Mouse (Mus musculus) CH12.LX (cell line): ENCODE measurements around the gene Abca2. TPM values are rescaled to one million over a fixed set of nuclear protein-coding genes. Genes with fewer than 3 reads are reported as not detected.

Source experiments
- DNase-seq: peaks from one replicate; pipeline ENCODE4 v3.0.0-alpha.2; 2013; ENCODE audit errors: extremely low read depth
- H3K27ac ChIP-seq: 2 replicates; pipeline ENCODE4 v1.5.1; 2012; ENCODE audit warnings: low read depth, mild to moderate bottlenecking, control low read depth, moderate library complexity; ENCODE audit not compliant: insufficient read depth
- H3K27me3 ChIP-seq: replicated peaks from 2 replicates; pipeline ENCODE3; 2012; ENCODE audit warnings: inconsistent platforms
- H3K36me3 ChIP-seq, 2 experiments: replicated peaks in 1 of 2; 2 replicates each; pipeline versions ENCODE3 to v1.6.1; 2012; ENCODE audit warnings: inconsistent platforms in 1 of 2, low read length in 1 of 2, mild to moderate bottlenecking in 1 of 2, mixed read lengths in 1 of 2, moderate library complexity in 1 of 2; ENCODE audit not compliant: control insufficient read depth in 1 of 2, insufficient read depth in 1 of 2
- H3K4me1 ChIP-seq, 2 experiments: 2 replicates each; pipeline ENCODE4 v1.6.1; 2012; ENCODE audit warnings: inconsistent platforms in 1 of 2, moderate library complexity in 1 of 2; ENCODE audit not compliant: insufficient read depth in 2 of 2, control insufficient read depth in 1 of 2
- H3K4me2 ChIP-seq: 2 replicates; pipeline ENCODE4 v1.6.1; 2012; ENCODE audit warnings: low read depth, mild to moderate bottlenecking, control low read depth; ENCODE audit not compliant: poor library complexity, insufficient read depth, severe bottlenecking
- H3K4me3 ChIP-seq, 3 experiments: fragments of 150-350 bp in 1 of 3; sonication (generic) in 1 of 3; replicated peaks in 1 of 3; 2 replicates each; pipeline versions ENCODE3 to v1.5.1; 2011 to 2012; ENCODE audit warnings: low read depth in 2 of 3, low read length in 2 of 3, mild to moderate bottlenecking in 2 of 3, moderate library complexity in 2 of 3, control low read depth in 1 of 3, improper control_type of control experiment in 1 of 3, inconsistent platforms in 1 of 3, mixed read lengths in 1 of 3; ENCODE audit not compliant: poor library complexity in 1 of 3
- H3K79me2 ChIP-seq: replicated peaks from 2 replicates; pipeline ENCODE4 v1.6.1; 2012; ENCODE audit warnings: mild to moderate bottlenecking, moderate library complexity; ENCODE audit not compliant: control insufficient read depth, poor library complexity, insufficient read depth, severe bottlenecking; ENCODE audit errors: extremely low read depth
- H3K9ac ChIP-seq: 2 replicates; pipeline ENCODE4 v1.6.1; 2012; ENCODE audit warnings: low read depth, mild to moderate bottlenecking, control low read depth, moderate library complexity; ENCODE audit not compliant: insufficient read depth
- H3K9me3 ChIP-seq: replicated peaks from 2 replicates; pipeline ENCODE3; 2012; ENCODE audit warnings: low read length, inconsistent platforms, mixed read lengths
- CHD2 ChIP-seq: IDR thresholded peaks from 2 replicates; pipeline ENCODE4 v1.6.1; 2011; ENCODE audit warnings: low read length, improper control_type of control experiment
- CTCF ChIP-seq, 2 experiments: IDR thresholded peaks in 1 of 2; conservative IDR thresholded peaks in 1 of 2; 2 replicates each; pipeline ENCODE4 v1.5.1; 2011 to 2012; ENCODE audit warnings: low read depth in 2 of 2, low read length in 2 of 2, improper control_type of control experiment in 1 of 2, inconsistent platforms in 1 of 2, mild to moderate bottlenecking in 1 of 2, moderate library complexity in 1 of 2
- ELF1 ChIP-seq: IDR thresholded peaks from 2 replicates; pipeline ENCODE4 v1.6.1; 2014; ENCODE audit warnings: low read depth, mild to moderate bottlenecking, inconsistent platforms, low read length, improper control_type of control experiment
- ETS1 ChIP-seq: conservative IDR thresholded peaks from 2 replicates; pipeline ENCODE4 v1.6.1; 2012; ENCODE audit warnings: low read depth, mild to moderate bottlenecking, inconsistent platforms, low read length, improper control_type of control experiment, moderate library complexity
- GABPA ChIP-seq: IDR thresholded peaks from 2 replicates; pipeline ENCODE4 v1.6.1; 2012; ENCODE audit warnings: low read depth, low read length, improper control_type of control experiment, inconsistent platforms; ENCODE audit not compliant: insufficient replicate concordance
- HCFC1 ChIP-seq: IDR thresholded peaks from 2 replicates; pipeline ENCODE4 v1.6.1; 2012; ENCODE audit warnings: low read depth, mild to moderate bottlenecking, inconsistent platforms, low read length, improper control_type of control experiment
- IRF4 ChIP-seq: IDR thresholded peaks from 2 replicates; pipeline ENCODE4 v1.6.1; 2014; ENCODE audit warnings: low read depth, mild to moderate bottlenecking, inconsistent platforms, low read length, improper control_type of control experiment
- JUN ChIP-seq: IDR thresholded peaks from 2 replicates; pipeline ENCODE4 v1.6.1; 2011; ENCODE audit warnings: low read depth, mild to moderate bottlenecking, low read length, improper control_type of control experiment, moderate library complexity; ENCODE audit not compliant: insufficient read depth
- KAT2A ChIP-seq: IDR thresholded peaks from 2 replicates; pipeline ENCODE4 v1.6.1; 2012; ENCODE audit warnings: low read length, improper control_type of control experiment, inconsistent platforms; ENCODE audit not compliant: insufficient replicate concordance
- MAX ChIP-seq: IDR thresholded peaks from 2 replicates; pipeline ENCODE4 v1.6.1; 2011; ENCODE audit warnings: low read length, improper control_type of control experiment
- MAZ ChIP-seq: IDR thresholded peaks from 2 replicates; pipeline ENCODE4 v1.6.1; 2012; ENCODE audit warnings: low read depth, mild to moderate bottlenecking, inconsistent platforms, low read length, improper control_type of control experiment, moderate library complexity
- MEF2A ChIP-seq: IDR thresholded peaks from 2 replicates; pipeline ENCODE4 v1.6.1; 2014; ENCODE audit warnings: low read depth, mild to moderate bottlenecking, inconsistent platforms, low read length, improper control_type of control experiment, borderline replicate concordance
- MXI1 ChIP-seq: IDR thresholded peaks from 2 replicates; pipeline ENCODE4 v1.6.1; 2011; ENCODE audit warnings: mild to moderate bottlenecking, low read depth, low read length, improper control_type of control experiment
- PAX5 ChIP-seq: IDR thresholded peaks from 2 replicates; pipeline ENCODE4 v1.6.1; 2012; ENCODE audit warnings: low read length, inconsistent platforms, mixed read lengths
- POLR2A ChIP-seq: IDR thresholded peaks from 2 replicates; pipeline ENCODE4 v1.6.1; 2011; ENCODE audit warnings: low read depth, mild to moderate bottlenecking, improper control_type of control experiment, low read length
- POLR2AphosphoS2 ChIP-seq: IDR thresholded peaks from 2 replicates; pipeline ENCODE4 v1.6.1; 2011; ENCODE audit warnings: low read depth, low read length, improper control_type of control experiment
- SIN3A ChIP-seq: IDR thresholded peaks from 2 replicates; pipeline ENCODE4 v1.6.1; 2012; ENCODE audit warnings: low read length, improper control_type of control experiment, inconsistent platforms
- TCF12 ChIP-seq: IDR thresholded peaks from 2 replicates; pipeline ENCODE4 v1.6.1; 2014; ENCODE audit warnings: low read depth, mild to moderate bottlenecking, inconsistent platforms, low read length, improper control_type of control experiment
- USF2 ChIP-seq: conservative IDR thresholded peaks from 2 replicates; pipeline ENCODE4 v1.6.1; 2011; ENCODE audit warnings: low read depth, low read length, improper control_type of control experiment
- ZKSCAN1 ChIP-seq: IDR thresholded peaks from 2 replicates; pipeline ENCODE4 v1.6.1; 2012; ENCODE audit warnings: low read depth, inconsistent platforms, low read length, improper control_type of control experiment, borderline replicate concordance
- ZMIZ1 ChIP-seq: IDR thresholded peaks from 2 replicates; pipeline ENCODE4 v1.6.1; 2012; ENCODE audit warnings: low read depth, mild to moderate bottlenecking, inconsistent platforms, low read length, improper control_type of control experiment
- ZNF384 ChIP-seq: IDR thresholded peaks from 2 replicates; pipeline ENCODE4 v1.6.1; 2012; ENCODE audit warnings: low read depth, low read length, improper control_type of control experiment, inconsistent platforms
- dilution Hi-C: fragments of 300-500 bp; cut with MboI; formaldehyde crosslinking; loops from 2 replicates; pipeline ENCODE4 v1.14.3; 2020; ENCODE audit warnings: low sequenced_read_pairs; ENCODE audit not compliant: extremely low pct_unique_long_range_greater_than_20kb, extremely low pct_ligation_motif_present
- in situ Hi-C: fragments of 300-500 bp; cut with MboI; formaldehyde crosslinking; loops from 3 replicates; pipeline ENCODE4 v1.14.3; 2019; ENCODE audit warnings: low sequenced_read_pairs, low pct_ligation_motif_present, low pct_unique_long_range_greater_than_20kb, mixed read lengths
- polyA plus RNA-seq: library from polyadenylated mRNA; unstranded; fragments of >175 nt; gene quantifications from 2 replicates; pipeline ENCODE4 v1.2.1, GENCODE M21; 2012; ENCODE audit warnings: low read depth; ENCODE audit not compliant: insufficient read length
- total RNA-seq, 2 experiments: library from RNA; depleted of rRNA; stranded (reverse); fragments of 300-350 nt in 1 of 2; fragments of >200 nt in 1 of 2; gene quantifications; 2 replicates each; pipeline ENCODE4 v1.2.3; 2012 to 2014

Abca2 gene
- total and polyA plus RNA-seq, 3 experiments, result 5.0 to 23.4 (median 13.0) TPM

GRCm38 (mm10) chr2:25395721-25396596 is 32.5 kb upstream of the Abca2 start, which contains the start of gene Entpd2:
Gene Entpd2 (plus strand): TSS chr2:25395874.
- Histone ChIP-seq H3K79me2 (no peaks in the 10 kb centered on the region), H3K9me3 (no peaks in the 10 kb centered on the region), H3K36me3 (no peaks in the 10 kb centered on the region), H3K4me3 (no peak within 1 kb of the TSS), H3K4me1 (peaks cover 0 to 5% of the 10 kb centered on the region in 2 experiments; a peak in 2 of 4 replicates), H3K27me3 (peaks cover 85% of the 10 kb centered on the region), H3K27ac (no peak within 1 kb of the TSS), H3K4me2 (no peak within 1 kb of the TSS), H3K9ac (no peak within 1 kb of the TSS)
- DNase-seq, result no peak
- TF ChIP-seq SIN3A (no peak), HCFC1 (no peak), MEF2A (no peak), USF2 (no peak)
- in situ Hi-C loops (no loop called here), dilution Hi-C loops (no loop called here)

GRCm38 (mm10) chr2:25396597-25396983 is 31.9 kb upstream of the Abca2 start:
- H3K4me1 ChIP-seq, result no peaks in the 10 kb centered on the region
- H3K36me3 ChIP-seq, result no peaks in the 10 kb centered on the region
- no peaks in the 10 kb centered on the region for H3K79me2 ChIP-seq
- DNase-seq, result no peak
- dilution Hi-C loops, result no loop called here
- in situ Hi-C loops, result no loop called here
- no peak overlapping the region for H3K27ac ChIP-seq
- H3K4me2 ChIP-seq, result no peak overlapping the region
- H3K4me3 ChIP-seq, result no peak overlapping the region
- TF ChIP-seq ELF1 (no peak), ZKSCAN1 (no peak), MAZ (no peak), IRF4 (no peak), CTCF (conservative IDR thresholded peaks at IDR 0.05 in 1 of 2, IDR thresholded peaks at IDR 0.05 in 1 of 2; ENCODE audit: low read depth in 2 of 2, low read length in 2 of 2) (no peak), POLR2A (no peak), ZNF384 (no peak), JUN (no peak), ZMIZ1 (no peak), GABPA (no peak), MEF2A (no peak), MAX (no peak), KAT2A (no peak), MXI1 (no peak), ETS1 (no peak), CHD2 (no peak), TCF12 (no peak), PAX5 (no peak), POLR2AphosphoS2 (no peak)
- H3K9ac ChIP-seq, result no peak overlapping the region
- peaks cover 90% of the 10 kb centered on the region for H3K27me3 ChIP-seq
- no peaks in the 10 kb centered on the region for H3K9me3 ChIP-seq
